Mouse (Mus musculus): ENCODE measurements at regions not wholly inside any gene's neighbourhood (a gene's known extent, or its start where the extent isn't known, plus 50 kb on each side); places are given as distances from the start of the nearest gene placed in this dataset.

GRCm38 (mm10) chr17:93260366-93261205, 61.8 kb downstream of the Adcyap1 start:
- DNase-seq, result no peak

GRCm38 (mm10) chr17:93261206-93261504, 62.3 kb downstream of the Adcyap1 start:
- DNase-seq, result no peak

GRCm38 (mm10) chr17:93306121-93306520, 107.3 kb downstream of the Adcyap1 start:
- DNase-seq, result peak; percentile 73

- peak; percentile 10 for DNase-seq
Observed at GRCm38 (mm10) chr17:93312139-93312538, 113.3 kb downstream of the Adcyap1 start.

DNA sequence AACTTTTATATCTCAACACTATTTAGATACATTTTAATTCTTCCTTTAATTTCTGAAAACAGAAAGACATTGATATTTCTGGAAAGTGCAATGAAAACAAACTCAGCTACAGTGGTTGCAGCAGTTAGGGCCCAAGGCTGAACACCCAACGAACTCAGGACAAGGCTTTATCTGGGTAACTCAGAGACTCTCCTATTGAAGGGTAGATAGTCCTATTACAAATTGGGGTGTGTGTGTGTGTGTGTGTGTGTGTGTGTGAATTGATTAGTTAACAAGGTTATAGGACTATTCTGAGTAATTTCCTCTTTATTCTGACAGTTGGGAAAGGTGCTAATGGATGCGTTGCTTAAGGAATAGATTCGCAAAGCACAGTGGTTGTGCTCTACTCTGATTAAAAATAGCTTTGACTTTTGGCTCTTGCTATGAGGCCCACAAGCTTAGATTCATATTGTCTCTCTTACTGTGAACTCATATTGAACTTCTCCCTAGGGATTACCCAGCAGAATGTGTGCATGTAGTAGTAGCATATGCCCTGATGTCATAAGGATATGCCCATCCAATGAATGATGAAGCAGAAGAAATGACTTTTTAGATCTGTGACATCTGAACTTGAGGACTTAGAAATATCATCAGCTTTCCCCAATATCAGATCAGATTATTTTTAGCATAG, 114.0 kb downstream of the Adcyap1 start:
- DNase-seq, result no peak

DNA sequence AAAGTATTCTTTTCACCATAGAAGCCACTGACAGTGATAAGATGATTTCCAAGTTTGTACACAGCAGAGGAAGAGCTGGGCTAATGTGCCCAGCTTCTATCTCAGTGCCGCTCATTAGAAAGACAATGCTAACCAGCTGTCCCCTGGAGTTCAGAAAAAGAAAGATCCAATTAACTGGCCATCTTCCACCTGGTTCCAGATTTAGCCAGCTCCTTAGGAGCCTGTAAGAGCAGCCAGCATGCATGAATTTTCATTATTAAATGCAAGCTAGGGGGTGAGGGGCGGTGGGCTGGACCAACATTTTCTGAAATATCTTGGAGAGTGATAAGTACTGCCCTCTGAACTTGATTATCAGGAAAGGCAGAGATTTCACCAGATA, 114.5 kb downstream of the Adcyap1 start:
- no peak for DNase-seq

- DNase-seq, result peak; percentile 21
Observed at GRCm38 (mm10) chr17:93314144-93314543, 115.3 kb downstream of the Adcyap1 start.

GRCm38 (mm10) chr17:93321482-93321881, 122.7 kb downstream of the Adcyap1 start:
- DNase-seq, result no peak

- DNase-seq, result no peak
Observed at GRCm38 (mm10) chr17:93337576-93337975, 138.8 kb downstream of the Adcyap1 start.

GRCm38 (mm10) chr17:93355238-93355637, 156.4 kb downstream of the Adcyap1 start:
- DNase-seq, result no peak

DNA sequence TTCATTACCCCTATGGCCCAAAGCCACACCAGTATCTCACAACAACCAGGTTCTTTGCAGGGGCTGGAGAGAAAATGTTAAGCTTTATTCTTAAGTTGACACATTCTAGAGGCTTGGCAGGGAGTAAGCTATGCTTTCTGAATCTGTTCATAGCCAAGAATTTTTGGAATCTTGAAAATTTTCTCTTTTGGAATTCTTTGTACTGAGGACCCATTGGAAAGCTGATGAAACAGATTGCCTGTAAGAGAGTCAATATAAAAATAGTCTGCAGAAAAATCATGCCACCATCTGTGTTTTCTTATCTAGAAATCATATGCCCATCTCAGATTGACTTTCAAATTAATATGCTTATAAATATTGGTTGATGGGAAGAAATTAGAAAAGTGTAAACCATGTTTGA, 164.1 kb downstream of the Adcyap1 start:
- no peak for DNase-seq

DNA sequence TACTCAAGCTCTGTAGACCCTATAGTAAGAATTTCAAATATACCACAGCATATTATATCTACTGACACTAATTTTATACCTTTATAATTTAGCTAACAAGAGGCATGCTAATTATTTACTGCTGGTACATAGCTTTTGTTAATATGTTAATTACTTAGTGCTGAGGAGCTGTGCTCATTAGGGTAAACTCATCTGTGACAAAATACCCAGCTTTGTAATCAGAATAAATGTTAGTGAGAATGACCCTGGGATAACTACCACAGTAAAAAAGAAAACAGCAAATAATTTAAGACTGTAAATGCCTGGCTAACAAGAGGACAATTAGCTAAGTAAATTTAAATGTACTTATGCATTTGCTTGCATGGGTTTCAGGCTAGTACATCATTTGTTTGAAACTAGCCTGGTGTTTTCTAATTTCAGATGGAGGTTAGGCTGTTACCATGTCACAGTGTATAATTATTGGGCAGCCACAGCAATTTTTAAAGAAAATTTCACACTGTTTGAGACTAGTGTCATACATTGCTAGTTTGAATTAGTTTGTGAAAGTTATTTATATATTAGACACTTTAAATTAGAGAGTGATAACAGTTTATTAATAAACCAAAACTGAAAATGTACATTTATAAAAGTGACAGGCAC, 178.8 kb downstream of the Adcyap1 start:
- DNase-seq, result no peak

- DNase-seq, result no peak
Observed at GRCm38 (mm10) chr17:93379789-93380398, 181.1 kb downstream of the Adcyap1 start.

DNA sequence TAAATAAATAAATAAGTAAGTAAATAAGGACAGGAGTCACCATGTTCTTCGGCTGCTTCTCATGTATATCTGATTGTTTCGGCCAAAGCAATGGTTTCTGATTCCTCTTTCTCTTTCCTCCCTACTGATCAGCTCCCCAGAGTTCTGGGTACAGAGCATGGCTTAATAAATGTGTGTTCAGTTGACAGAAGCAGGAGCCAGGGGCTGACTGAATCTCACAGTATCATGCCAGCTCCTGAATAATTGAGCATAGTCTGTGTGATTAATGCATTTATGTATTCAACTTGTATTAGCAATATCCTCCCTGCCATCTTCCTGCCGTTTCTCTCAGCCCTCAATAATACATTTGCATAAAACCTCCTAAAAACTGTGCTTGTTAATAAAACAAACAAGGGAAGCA, 191.4 kb downstream of the Adcyap1 start:
- DNase-seq, result no peak

GRCm38 (mm10) chr17:93409329-93409728, 210.5 kb downstream of the Adcyap1 start:
- no peak for DNase-seq
